Mouse (Mus musculus): ENCODE data around the gene Gm29564.
"Not testable (repeated sequence)": the region's sequence is repeated elsewhere in the genome, so short reads cannot be mapped to it uniquely, and the experiment has no call there.

Gm29564 gene

GRCm38 (mm10) chrY:78212693-78213092, at the start of gene Gm29564:
TSS of gene Gm29564 (plus strand) at chrY:78212993.
- DNase-seq, result not testable (repeated sequence)

All from lung, postnatal 10 days (tissue).